Mouse (Mus musculus) liver, adult (tissue): Measurements from ENCODE around the gene Sel1l.

Experiments
- GATA4 ChIP-seq: IDR thresholded peaks from 2 replicates; pipeline ENCODE4 v1.6.1; 2014; ENCODE audit warnings: mild to moderate bottlenecking, low read length; ENCODE audit not compliant: insufficient replicate concordance

Gene Sel1l

GRCm38 (mm10) chr12:91766338-91767107 is 82.4 kb downstream of the Sel1l start:
- no peak for TF ChIP-seq GATA4

- no peak for TF ChIP-seq GATA4
Observed at GRCm38 (mm10) chr12:91765504-91765903, 83.5 kb downstream of the Sel1l start.

GRCm38 (mm10) chr12:91765054-91765453 is 83.9 kb downstream of the Sel1l start:
- TF ChIP-seq GATA4 = no peak

- TF ChIP-seq GATA4 = no peak
Observed at GRCm38 (mm10) chr12:91764471-91764870, 84.5 kb downstream of the Sel1l start.

GRCm38 (mm10) chr12:91759836-91760235 is 89.1 kb downstream of the Sel1l start:
- no peak for TF ChIP-seq GATA4

GRCm38 (mm10) chr12:91757854-91758562 is 90.9 kb downstream of the Sel1l start:
- TF ChIP-seq GATA4 = no peak

GRCm38 (mm10) chr12:91756562-91757166 is 92.3 kb downstream of the Sel1l start:
- no peak for TF ChIP-seq GATA4
